Mouse (Mus musculus) stomach, postnatal 0 days (tissue): ENCODE results near the gene Gm11084. TPM values are rescaled to one million over a fixed set of nuclear protein-coding genes. Genes with fewer than 3 reads are reported as not detected.
A peak's percentile ranks its signal among the peaks of the same experiment; 100 is the strongest.
"Not testable (repeated sequence)": the region's sequence is repeated elsewhere in the genome, so short reads cannot be mapped to it uniquely, and the experiment has no call there.

ENCODE experiments used
- ATAC-seq: fragments of 200-750 bp; cut with Nextera tagmentation; 2 replicates; pipeline ENCODE4 v1.8.0; 2017; ENCODE audit not compliant: low FRiP score, low TSS enrichment
- DNase-seq: peaks from one replicate; pipeline ENCODE4 v3.0.0-alpha.2; 2016; ENCODE audit warnings: low spot score
- H3K27ac ChIP-seq: fragments of 300-500 bp; sonication (generic); replicated peaks from 2 replicates; pipeline ENCODE4 v1.5.1; 2014; ENCODE audit warnings: mild to moderate bottlenecking, control low read depth
- H3K27me3 ChIP-seq: fragments of 300-500 bp; sonication (generic); 2 replicates; pipeline ENCODE4 v1.6.1; 2014; ENCODE audit warnings: low read length; ENCODE audit not compliant: control insufficient read depth, insufficient read depth
- H3K36me3 ChIP-seq: fragments of 300-500 bp; sonication (generic); 2 replicates; pipeline ENCODE4 v1.6.1; 2014; ENCODE audit warnings: low read length, mixed read lengths; ENCODE audit not compliant: control insufficient read depth, insufficient read depth
- H3K4me1 ChIP-seq: fragments of 300-500 bp; sonication (generic); replicated peaks from 2 replicates; pipeline ENCODE4 v1.6.1; 2014; ENCODE audit warnings: antibody characterized with exemption; ENCODE audit not compliant: control insufficient read depth, insufficient read depth
- H3K4me2 ChIP-seq: fragments of 300-500 bp; sonication (generic); replicated peaks from 2 replicates; pipeline ENCODE4 v1.6.1; 2014; ENCODE audit warnings: low read depth, mild to moderate bottlenecking, control low read depth, moderate library complexity
- H3K4me3 ChIP-seq: fragments of 300-500 bp; sonication (generic); 2 replicates; pipeline ENCODE4 v1.5.1; 2014; ENCODE audit warnings: low read depth, low read length, control low read depth
- H3K9ac ChIP-seq: fragments of 300-500 bp; sonication (generic); 2 replicates; pipeline ENCODE4 v1.6.1; 2014; ENCODE audit warnings: mild to moderate bottlenecking, low read length, control low read depth, mixed read lengths
- H3K9me3 ChIP-seq: fragments of 300-500 bp; sonication (generic); 2 replicates; pipeline ENCODE4 v1.6.1; 2016; ENCODE audit warnings: low read length; ENCODE audit not compliant: control insufficient read depth
- CTCF ChIP-seq: IDR thresholded peaks from 2 replicates; pipeline ENCODE4 v1.5.1; 2016; ENCODE audit warnings: antibody characterized with exemption, low read depth, mild to moderate bottlenecking, moderate library complexity
- EP300 ChIP-seq: optimal IDR thresholded peaks from 2 replicates; pipeline ENCODE3; 2016; ENCODE audit warnings: antibody characterized with exemption
- WGBS: fragments of 180-500 bp; shearing (Covaris S2); extraction: QIAGEN DNeasy Blood & Tissue Kit; methylation state at CpG from one replicate; pipeline ENCODE4 v1.1.7; 2014; 5-methylcytosine and 5-hydroxymethylcytosine counted together
- polyA plus RNA-seq: library from polyadenylated mRNA; unstranded; fragments of >200 nt; fragmentation: Nextera tagmentation; extraction: Ambion mirVana; gene quantifications from 2 replicates; pipeline ENCODE4 v1.2.1, GENCODE M21; 2015

Gene Gm11084
- polyA plus RNA-seq, 1 experiment from 2014 or later, result not detected

GRCm38 (mm10) chr2:73021046-73021445 is 34.5 kb upstream of the Gm11084 start:
- ATAC-seq, result peak; percentile 80
- TF ChIP-seq CTCF (no peak), EP300 (no peak)
- 46% methylated on average over 6 of the region's 6 CpGs for WGBS
- Histone ChIP-seq H3K4me3 (no peak overlapping the region), H3K9me3 (no peaks in the 10 kb centered on the region), H3K9ac (no peak overlapping the region), H3K27me3 (no peaks in the 10 kb centered on the region), H3K27ac (no peak overlapping the region), H3K4me1 (no peaks in the 10 kb centered on the region), H3K36me3 (no peaks in the 10 kb centered on the region), H3K4me2 (no peak overlapping the region)
- DNase-seq, result peak; percentile 76

DNA sequence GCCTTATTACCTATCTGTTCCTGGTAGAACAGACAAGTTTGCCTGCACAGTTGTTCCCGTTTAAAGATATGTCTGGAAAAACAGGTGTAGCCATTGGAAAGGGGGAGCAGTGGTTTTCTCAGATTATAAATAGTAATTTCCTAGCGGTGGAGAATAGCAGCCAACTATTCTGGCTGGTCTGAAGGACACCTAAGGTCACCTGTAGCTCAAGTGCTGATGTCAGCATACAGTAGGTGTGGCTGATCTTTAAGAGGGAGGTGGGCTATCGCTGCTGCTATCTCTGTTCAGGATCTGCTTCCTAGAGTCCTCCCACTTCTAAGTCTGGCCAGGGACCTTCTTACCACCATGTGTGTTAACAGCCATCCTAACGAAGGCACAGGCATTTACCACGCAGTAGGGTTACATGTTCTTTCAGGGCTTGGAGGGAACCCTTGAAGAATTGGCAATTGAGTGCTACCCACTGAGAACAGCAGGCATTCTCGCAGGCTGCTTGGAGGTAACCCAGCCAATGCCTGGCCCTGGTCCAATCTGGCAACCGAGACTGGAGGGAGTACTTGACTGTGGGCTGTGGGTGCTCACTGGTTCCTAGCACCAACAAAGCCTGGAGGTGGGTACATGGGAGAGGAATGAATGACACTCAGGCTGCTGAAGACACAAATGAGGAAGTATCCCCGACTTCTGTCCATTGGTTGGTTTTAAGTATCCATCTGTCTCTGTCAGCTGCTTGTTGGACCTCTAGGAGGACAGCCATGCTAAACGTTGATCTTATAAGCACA is 33.0 kb upstream of the Gm11084 start:
- Histone ChIP-seq H3K9ac (no peak overlapping the region), H3K4me2 (no peak overlapping the region), H3K27ac (no peak overlapping the region), H3K9me3 (no peaks in the 10 kb centered on the region), H3K4me1 (no peaks in the 10 kb centered on the region), H3K27me3 (no peaks in the 10 kb centered on the region), H3K36me3 (no peaks in the 10 kb centered on the region), H3K4me3 (no peak overlapping the region)
- ATAC-seq, result no peak
- 52% methylated on average over 9 of the region's 9 CpGs for WGBS
- DNase-seq, result peak; percentile 43
- TF ChIP-seq CTCF (no peak), EP300 (no peak)

- not testable (repeated sequence) for H3K9me3 ChIP-seq, DNase-seq, H3K9ac ChIP-seq, H3K4me2 ChIP-seq, H3K36me3 ChIP-seq, H3K27ac ChIP-seq, H3K4me1 ChIP-seq, H3K27me3 ChIP-seq, H3K4me3 ChIP-seq, ATAC-seq
- 73% methylated on average over 9 of the region's 9 CpGs for WGBS
Observed at GRCm38 (mm10) chr2:73014063-73014462, 27.5 kb upstream of the Gm11084 start.

- Histone ChIP-seq H3K27me3 (no peaks in the 10 kb centered on the region), H3K4me2 (no peak overlapping the region), H3K9ac (no peak overlapping the region), H3K4me1 (no peaks in the 10 kb centered on the region), H3K9me3 (no peaks in the 10 kb centered on the region), H3K36me3 (no peaks in the 10 kb centered on the region), H3K4me3 (no peak overlapping the region), H3K27ac (no peak overlapping the region)
- no peak for DNase-seq
- TF ChIP-seq EP300 (no peak), CTCF (no peak)
- ATAC-seq, result no peak
- 72% methylated on average over 20 of the region's 20 CpGs for WGBS
Observed at GRCm38 (mm10) chr2:73012636-73013035, 26.1 kb upstream of the Gm11084 start.

DNA sequence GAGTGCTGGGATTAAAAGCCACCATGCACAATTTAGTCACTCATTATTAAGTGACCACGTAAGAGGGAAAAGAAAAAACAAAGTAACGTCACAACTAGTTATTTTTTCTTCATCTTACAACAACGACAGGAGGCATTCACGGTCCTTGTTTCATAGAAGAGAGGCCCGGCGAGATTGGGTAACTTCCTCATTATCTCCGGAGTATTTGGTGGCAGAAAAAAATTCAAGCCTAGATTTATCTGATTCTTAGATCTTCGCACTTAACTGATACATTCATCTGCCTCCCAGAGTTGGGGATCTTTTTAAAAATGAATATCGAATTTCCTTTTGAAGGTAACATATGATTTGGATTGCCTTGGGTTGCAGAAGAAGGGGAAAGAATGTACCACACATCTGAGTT is 21.0 kb upstream of the Gm11084 start:
- H3K4me3 ChIP-seq, result no peak overlapping the region
- ATAC-seq (no peak), DNase-seq (no peak)
- H3K36me3 ChIP-seq, result no peaks in the 10 kb centered on the region
- H3K4me2 ChIP-seq, result no peak overlapping the region
- WGBS, result 91% methylated on average over 9 of the region's 9 CpGs
- no peak overlapping the region for H3K9ac ChIP-seq
- no peaks in the 10 kb centered on the region for H3K27me3 ChIP-seq
- no peak overlapping the region for H3K27ac ChIP-seq
- no peak for TF ChIP-seq CTCF
- no peak for TF ChIP-seq EP300
- peaks cover 2% of the 10 kb centered on the region; the same call in 1 of the 2 replicates for H3K4me1 ChIP-seq
- no peaks in the 10 kb centered on the region for H3K9me3 ChIP-seq

- WGBS, result 35% methylated on average over 3 of the region's 3 CpGs
- no peak overlapping the region for H3K4me2 ChIP-seq
- no peak for DNase-seq
Observed at GRCm38 (mm10) chr2:73005611-73006515, 19.3 kb upstream of the Gm11084 start.

More at GRCm38 (mm10) chr2:73005611-73006515, 19.3 kb upstream of the Gm11084 start:
- no peak for ATAC-seq
- no peak for TF ChIP-seq CTCF
- TF ChIP-seq EP300, result no peak
- H3K4me3 ChIP-seq, result no peak overlapping the region
- peak overlapping the region; percentile 95 for H3K27ac ChIP-seq
- H3K36me3 ChIP-seq, result no peaks in the 10 kb centered on the region
- no peaks in the 10 kb centered on the region for H3K27me3 ChIP-seq
- H3K4me1 ChIP-seq, result peaks cover 2% of the 10 kb centered on the region; the same call in 1 of the 2 replicates
- H3K9ac ChIP-seq, result no peak overlapping the region
- no peaks in the 10 kb centered on the region for H3K9me3 ChIP-seq
